Mouse (Mus musculus) lung, adult 2 months (tissue): ENCODE measurements at regions not wholly inside any gene's neighbourhood (a gene's known extent, or its start where the extent isn't known, plus 50 kb on each side); places are given as distances from the start of the nearest gene placed in this dataset.
"Not testable (repeated sequence)": the region's sequence is repeated elsewhere in the genome, so short reads cannot be mapped to it uniquely, and the experiment has no call there.

ENCODE experiments used
- DNase-seq: peaks from one replicate; pipeline ENCODE4 v3.0.0; 2022
- H3K4me1 ChIP-seq: fragments of 200-500 bp; 2 replicates; pipeline ENCODE4 v1.6.1; 2011; ENCODE audit warnings: low read length; ENCODE audit not compliant: control insufficient read depth, insufficient read depth
- H3K4me3 ChIP-seq: fragments of 200-500 bp; replicated peaks from 2 replicates; pipeline ENCODE3; 2011; ENCODE audit warnings: low read depth, mild to moderate bottlenecking, control low read depth, low read length; ENCODE audit errors: extremely low read depth
- CTCF ChIP-seq: fragments of 200-500 bp; IDR thresholded peaks from 2 replicates; pipeline ENCODE4 v1.5.1; 2011; ENCODE audit warnings: mild to moderate bottlenecking, low read length, control low read depth; ENCODE audit not compliant: insufficient read depth
- POLR2A ChIP-seq: fragments of 200-500 bp; IDR thresholded peaks from 2 replicates; pipeline ENCODE4 v1.6.1; 2011; ENCODE audit warnings: low read depth, mild to moderate bottlenecking, control low read depth, low read length, borderline replicate concordance; ENCODE audit errors: extremely low read depth
- WGBS: fragments of 180-500 bp; shearing (Covaris S2); methylation state at CpG from one replicate; pipeline ENCODE4 v1.1.7; 2018; 5-methylcytosine and 5-hydroxymethylcytosine counted together

- Histone ChIP-seq H3K4me3 (no peak overlapping the region), H3K4me1 (no peaks in the 10 kb centered on the region)
- WGBS: 67% methylated on average over 2 of the region's 2 CpGs
- DNase-seq: no peak
- no peak for TF ChIP-seq POLR2A
- no peak for TF ChIP-seq CTCF
Observed at GRCm38 (mm10) chr15:24400088-24400487, 1013.5 kb downstream of the Basp1 start.

GRCm38 (mm10) chr15:24358398-24358797 lies 1055.2 kb downstream of the Basp1 start:
- WGBS: 76% methylated on average over 8 of the region's 8 CpGs
- Histone ChIP-seq H3K4me3 (no peak overlapping the region), H3K4me1 (no peaks in the 10 kb centered on the region)
- TF ChIP-seq CTCF (no peak), POLR2A (no peak)
- DNase-seq: no peak

DNA sequence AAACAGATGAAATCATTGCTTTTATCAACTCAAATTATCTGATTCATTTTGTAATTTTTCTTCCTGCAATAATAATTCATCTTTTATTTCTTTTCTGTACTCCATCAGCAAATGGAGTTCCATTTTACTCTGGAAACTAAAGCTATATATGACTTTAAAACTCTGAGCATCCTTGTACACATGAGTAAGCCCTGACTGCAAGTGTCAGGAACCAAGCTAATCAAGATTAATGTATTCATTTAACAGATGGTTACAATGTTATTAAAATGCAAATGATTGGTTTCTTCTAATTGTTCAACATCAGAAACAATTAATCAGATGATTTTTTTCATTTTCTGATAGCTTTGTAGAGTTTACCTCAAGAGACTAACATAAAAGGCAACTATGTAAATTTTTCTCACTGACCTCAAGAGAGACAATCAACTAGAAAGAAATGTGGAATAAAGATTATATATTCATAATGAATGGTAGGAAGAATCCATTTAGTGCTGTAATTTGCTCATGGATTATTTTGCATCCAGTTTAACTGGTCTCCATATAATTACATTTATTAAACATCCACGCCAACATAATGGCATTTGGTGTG lies 1064.5 kb downstream of the Basp1 start:
- no peak for DNase-seq
- no peak for TF ChIP-seq CTCF
- no peak for TF ChIP-seq POLR2A
- WGBS: 78% methylated on average over 1 of the region's 1 CpGs
- Histone ChIP-seq H3K4me3 (no peak overlapping the region), H3K4me1 (no peaks in the 10 kb centered on the region)

GRCm38 (mm10) chr15:24335876-24336275 lies 1077.7 kb downstream of the Basp1 start:
- 77% methylated on average over 1 of the region's 1 CpGs for WGBS
- not testable (repeated sequence) for H3K4me3 ChIP-seq, H3K4me1 ChIP-seq, DNase-seq

GRCm38 (mm10) chr15:24303123-24303522 lies 1110.4 kb downstream of the Basp1 start:
- not testable (repeated sequence) for DNase-seq, H3K4me3 ChIP-seq, H3K4me1 ChIP-seq
- WGBS: 76% methylated on average over 3 of the region's 3 CpGs

GRCm38 (mm10) chr15:24297236-24297635 lies 1116.3 kb downstream of the Basp1 start:
- DNase-seq: no peak
- Histone ChIP-seq H3K4me1 (no peaks in the 10 kb centered on the region), H3K4me3 (no peak overlapping the region)
- TF ChIP-seq POLR2A (no peak), CTCF (no peak)

- Histone ChIP-seq H3K4me3 (no peak overlapping the region), H3K4me1 (no peaks in the 10 kb centered on the region)
- WGBS: 90% methylated on average over 7 of the region's 7 CpGs
- TF ChIP-seq POLR2A (no peak), CTCF (no peak)
- no peak for DNase-seq
Observed at GRCm38 (mm10) chr15:24296798-24297197, 1116.8 kb downstream of the Basp1 start.

DNA sequence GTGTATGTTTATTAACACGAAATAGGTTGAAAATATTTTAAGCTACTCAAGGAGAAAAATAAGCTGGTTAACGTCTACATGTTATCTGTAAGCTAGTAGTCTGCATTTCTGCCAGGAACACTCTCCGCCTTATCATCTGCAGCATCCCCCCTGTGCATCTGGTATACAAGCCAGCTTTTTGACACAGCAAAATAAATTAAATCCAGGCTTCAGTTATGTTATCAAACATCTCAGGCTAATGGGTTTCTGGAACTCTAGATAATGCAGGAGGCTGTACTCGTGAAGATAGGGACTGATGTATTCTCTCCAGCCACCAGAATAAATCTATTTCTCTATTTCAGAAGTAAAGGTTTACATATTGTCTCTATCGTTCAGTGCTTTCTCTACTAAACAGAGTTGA lies 1138.5 kb downstream of the Basp1 start:
- TF ChIP-seq POLR2A (no peak), CTCF (no peak)
- no peaks in the 10 kb centered on the region for H3K4me1 ChIP-seq
- no peak overlapping the region for H3K4me3 ChIP-seq
- WGBS: 60% methylated on average over 5 of the region's 5 CpGs
- DNase-seq: no peak

DNA sequence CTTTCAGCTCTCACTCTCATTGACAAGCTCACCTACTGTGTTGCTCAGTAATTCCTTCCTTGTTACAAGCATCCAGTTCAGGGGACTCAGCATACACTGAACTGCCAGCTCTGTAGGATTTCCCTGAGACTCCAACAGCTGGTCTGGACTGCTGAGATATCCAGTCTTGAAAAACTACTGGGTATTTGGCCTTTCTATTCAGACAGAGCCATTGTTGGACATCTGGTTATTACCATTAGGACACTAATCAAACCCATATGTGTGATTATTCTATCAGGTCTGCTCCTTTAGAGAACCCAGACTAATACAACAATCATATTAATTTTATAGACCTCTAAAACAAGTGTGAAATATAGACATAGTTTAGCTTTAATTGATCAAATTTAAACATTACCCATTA lies 1146.2 kb downstream of the Basp1 start:
- no peaks in the 10 kb centered on the region for H3K4me1 ChIP-seq
- TF ChIP-seq CTCF (no peak), POLR2A (no peak)
- DNase-seq: no peak
- H3K4me3 ChIP-seq: no peak overlapping the region
